Mouse (Mus musculus) midbrain, embryonic 11.5 days (tissue): Measurements from ENCODE around the gene Mn1. TPM values are rescaled to one million over a fixed set of nuclear protein-coding genes. Genes with fewer than 3 reads are reported as not detected.

ENCODE experiments used
- ATAC-seq: fragments of 200-750 bp; cut with Nextera tagmentation; 2 replicates; pipeline ENCODE4 v1.8.0; 2017; ENCODE audit warnings: moderate TSS enrichment, moderate library complexity; ENCODE audit not compliant: low FRiP score
- DNase-seq: peaks from one replicate; pipeline ENCODE4 v3.0.0; 2015; ENCODE audit warnings: low spot score; ENCODE audit errors: missing footprints
- H3K27ac ChIP-seq: fragments of 300-500 bp; sonication (generic); 2 replicates; pipeline ENCODE4 v1.5.1; 2014; ENCODE audit warnings: low read depth, low read length
- H3K27me3 ChIP-seq: fragments of 300-500 bp; sonication (generic); 2 replicates; pipeline ENCODE4 v1.6.1; 2014; ENCODE audit warnings: mild to moderate bottlenecking, low read length, moderate library complexity, mixed read lengths; ENCODE audit not compliant: control insufficient read depth, insufficient read depth
- H3K36me3 ChIP-seq: fragments of 300-500 bp; sonication (generic); 2 replicates; pipeline ENCODE4 v1.6.1; 2014; ENCODE audit warnings: mild to moderate bottlenecking, low read length, moderate library complexity, mixed read lengths; ENCODE audit not compliant: control insufficient read depth, insufficient read depth
- H3K4me1 ChIP-seq: fragments of 300-500 bp; sonication (generic); 2 replicates; pipeline ENCODE4 v1.6.1; 2014; ENCODE audit warnings: low read length; ENCODE audit not compliant: control insufficient read depth, insufficient read depth
- H3K4me2 ChIP-seq: fragments of 300-500 bp; sonication (generic); 2 replicates; pipeline ENCODE4 v1.6.1; 2014; ENCODE audit warnings: mild to moderate bottlenecking, moderate library complexity
- H3K4me3 ChIP-seq: fragments of 300-500 bp; sonication (generic); 2 replicates; pipeline ENCODE4 v1.5.1; 2014; ENCODE audit warnings: low read depth, low read length
- H3K9ac ChIP-seq: fragments of 300-500 bp; sonication (generic); 2 replicates; pipeline ENCODE4 v1.6.1; 2014; ENCODE audit warnings: low read length
- H3K9me3 ChIP-seq: fragments of 300-500 bp; sonication (generic); 2 replicates; pipeline ENCODE4 v1.6.1; 2016; ENCODE audit warnings: low read length; ENCODE audit not compliant: control insufficient read depth
- WGBS: fragments of 180-500 bp; shearing (Covaris S2); extraction: QIAGEN DNeasy Blood & Tissue Kit; methylation state at CpG from one replicate; pipeline ENCODE4 v1.1.7; 2014; 5-methylcytosine and 5-hydroxymethylcytosine counted together
- polyA plus RNA-seq: library from polyadenylated mRNA; unstranded; fragments of >200 nt; fragmentation: Nextera tagmentation; extraction: Ambion mirVana; gene quantifications from 2 replicates; pipeline ENCODE4 v1.2.1, GENCODE M21; 2014

The Mn1 gene
- polyA plus RNA-seq, 1 experiment from 2014 or later: 46.2 TPM

- DNase-seq: no peak
- peaks cover 20% of the 10 kb centered on the region for H3K36me3 ChIP-seq
- H3K4me1 ChIP-seq: peaks cover 74% of the 10 kb centered on the region
- H3K27ac ChIP-seq: no peak overlapping the region
- 56% methylated on average over 4 of the region's 4 CpGs for WGBS
- H3K4me3 ChIP-seq: peak overlapping the region; percentile 100
- no peak for ATAC-seq
- peak overlapping the region; percentile 100 for H3K9ac ChIP-seq
- H3K4me2 ChIP-seq: peak overlapping the region; percentile 84
- no peaks in the 10 kb centered on the region for H3K27me3 ChIP-seq
- H3K9me3 ChIP-seq: no peaks in the 10 kb centered on the region
These were observed 6.5 kb downstream of the Mn1 start for GRCm38 (mm10) chr5:111423616-111424015.

- Histone ChIP-seq H3K36me3 (peaks cover 6% of the 10 kb centered on the region), H3K4me2 (peak overlapping the region; percentile 84), H3K27me3 (no peaks in the 10 kb centered on the region), H3K27ac (no peak overlapping the region), H3K4me3 (peak overlapping the region; percentile 100), H3K9me3 (no peaks in the 10 kb centered on the region), H3K4me1 (peaks cover 81% of the 10 kb centered on the region), H3K9ac (no peak overlapping the region)
- ATAC-seq (no peak), DNase-seq (no peak)
- WGBS: 76% methylated on average over 9 of the region's 9 CpGs
These were observed 8.7 kb downstream of the Mn1 start for GRCm38 (mm10) chr5:111425813-111426212.

GRCm38 (mm10) chr5:111426249-111426648 lies 9.1 kb downstream of the Mn1 start:
- Histone ChIP-seq H3K9ac (no peak overlapping the region; the same call in 1 of the 2 replicates), H3K9me3 (no peaks in the 10 kb centered on the region), H3K27me3 (no peaks in the 10 kb centered on the region), H3K27ac (0 out of 2 replicates have a peak overlapping the region, but pooled peaks have one; percentile 16), H3K4me2 (peak overlapping the region; percentile 84), H3K4me3 (peak overlapping the region; percentile 100; the same call in 1 of the 2 replicates), H3K36me3 (peaks cover 6% of the 10 kb centered on the region; the same call in 1 of the 2 replicates), H3K4me1 (peaks cover 81% of the 10 kb centered on the region)
- no peak for DNase-seq
- 61% methylated on average over 5 of the region's 5 CpGs for WGBS
- no peak for ATAC-seq

- DNase-seq (no peak), ATAC-seq (peak; percentile 43)
- H3K4me2 ChIP-seq: peak overlapping the region; percentile 8; the same call in 1 of the 2 replicates
- WGBS: 42% methylated on average over 6 of the region's 6 CpGs
- H3K9me3 ChIP-seq: no peaks in the 10 kb centered on the region
- H3K27me3 ChIP-seq: no peaks in the 10 kb centered on the region
- H3K4me1 ChIP-seq: peaks cover 94% of the 10 kb centered on the region
- H3K27ac ChIP-seq: no peak overlapping the region
- H3K36me3 ChIP-seq: peaks cover 6% of the 10 kb centered on the region; the same call in 1 of the 2 replicates
- no peak overlapping the region for H3K9ac ChIP-seq
- H3K4me3 ChIP-seq: no peak overlapping the region
These were observed 11.7 kb downstream of the Mn1 start for GRCm38 (mm10) chr5:111428882-111429281.

GRCm38 (mm10) chr5:111429726-111430125 lies 12.6 kb downstream of the Mn1 start:
- H3K4me2 ChIP-seq: peak overlapping the region; percentile 8; the same call in 1 of the 2 replicates
- no peak overlapping the region for H3K27ac ChIP-seq
- no peaks in the 10 kb centered on the region for H3K27me3 ChIP-seq
- H3K36me3 ChIP-seq: peaks cover 3% of the 10 kb centered on the region; the same call in 1 of the 2 replicates
- no peaks in the 10 kb centered on the region for H3K9me3 ChIP-seq
- peak overlapping the region; percentile 6 for H3K9ac ChIP-seq
- H3K4me3 ChIP-seq: no peak overlapping the region
- no peak for ATAC-seq
- peaks cover 90% of the 10 kb centered on the region for H3K4me1 ChIP-seq
- no peak for DNase-seq
- WGBS: 24% methylated on average over 7 of the region's 7 CpGs

- H3K4me3 ChIP-seq: no peak overlapping the region
- H3K27ac ChIP-seq: no peak overlapping the region
- peaks cover 81% of the 10 kb centered on the region for H3K4me1 ChIP-seq
- ATAC-seq: no peak
- 0 out of 2 replicates have a peak overlapping the region, but pooled peaks have one; percentile 18 for H3K9ac ChIP-seq
- no peaks in the 10 kb centered on the region for H3K27me3 ChIP-seq
- peaks cover 2% of the 10 kb centered on the region for H3K36me3 ChIP-seq
- H3K4me2 ChIP-seq: 0 out of 2 replicates have a peak overlapping the region, but pooled peaks have one; percentile 9
- H3K9me3 ChIP-seq: no peaks in the 10 kb centered on the region
- 75% methylated on average over 11 of the region's 11 CpGs for whole genome bisulfite sequencing
- no peak for DNase-seq
These were observed 14.0 kb downstream of the Mn1 start for GRCm38 (mm10) chr5:111431007-111431730.

GRCm38 (mm10) chr5:111432842-111433241 lies 15.7 kb downstream of the Mn1 start:
- H3K4me2 ChIP-seq: no peak overlapping the region
- H3K36me3 ChIP-seq: peaks cover 7% of the 10 kb centered on the region
- H3K9me3 ChIP-seq: no peaks in the 10 kb centered on the region
- no peak for DNase-seq
- 53% methylated on average over 5 of the region's 5 CpGs for WGBS
- H3K4me3 ChIP-seq: no peak overlapping the region
- H3K9ac ChIP-seq: 0 out of 2 replicates have a peak overlapping the region, but pooled peaks have one; percentile 27
- peaks cover 78% of the 10 kb centered on the region for H3K4me1 ChIP-seq
- ATAC-seq: no peak
- no peak overlapping the region for H3K27ac ChIP-seq
- no peaks in the 10 kb centered on the region for H3K27me3 ChIP-seq

GRCm38 (mm10) chr5:111434342-111434842 lies 17.2 kb downstream of the Mn1 start:
- Histone ChIP-seq H3K9me3 (no peaks in the 10 kb centered on the region), H3K4me3 (no peak overlapping the region), H3K4me2 (no peak overlapping the region), H3K4me1 (peaks cover 62% of the 10 kb centered on the region), H3K9ac (no peak overlapping the region), H3K36me3 (peaks cover 7% of the 10 kb centered on the region; the same call in 1 of the 2 replicates), H3K27me3 (no peaks in the 10 kb centered on the region), H3K27ac (no peak overlapping the region)
- no peak for DNase-seq
- 0 out of 2 replicates have a peak, but pooled peaks have one; percentile 15 for ATAC-seq
- WGBS: 58% methylated on average over 13 of the region's 16 CpGs

GRCm38 (mm10) chr5:111436260-111436659 lies 19.1 kb downstream of the Mn1 start:
- H3K27ac ChIP-seq: no peak overlapping the region
- no peak overlapping the region for H3K4me2 ChIP-seq
- no peaks in the 10 kb centered on the region for H3K9me3 ChIP-seq
- H3K9ac ChIP-seq: no peak overlapping the region
- peaks cover 7% of the 10 kb centered on the region; the same call in 1 of the 2 replicates for H3K36me3 ChIP-seq
- no peaks in the 10 kb centered on the region for H3K27me3 ChIP-seq
- 90% methylated on average over 7 of the region's 7 CpGs for WGBS
- H3K4me1 ChIP-seq: peaks cover 54% of the 10 kb centered on the region
- no peak for DNase-seq
- H3K4me3 ChIP-seq: no peak overlapping the region
- no peak for ATAC-seq
